Mouse (Mus musculus) erythroblast, embryonic 14.5 days (primary cell): ENCODE measurements around the gene Shmt2.

ENCODE experiments used
- GATA1 ChIP-seq: IDR thresholded peaks from 2 replicates; pipeline ENCODE4 v1.6.1; 2012; ENCODE audit warnings: low read length, inconsistent platforms, mixed read lengths
- TAL1 ChIP-seq: IDR thresholded peaks from 3 replicates; pipeline ENCODE4 v1.6.1; 2012; ENCODE audit warnings: low read length, inconsistent platforms, mixed read lengths

- no peak for TF ChIP-seq TAL1
- no peak for TF ChIP-seq GATA1
Observed at GRCm38 (mm10) chr10:127511634-127512306, 10.5 kb downstream of the Shmt2 start.
